In genomic region chr15:93084967-93085617, GRCm38 (mm10) we compare ENCODE assay signal across 11 mouse cellular contexts.
DNase-seq lines count a peak whose midpoint lies in the region; ATAC-seq lines count a peak whose summit lies in the region.
"Had no signal": no experiment of that assay in that cellular context is flagged by ENCODE, and none has a peak within 500 bp of the region (broad histone marks: within the 10 kb centered on the region; RNA-seq: fewer than 3 reads in every experiment).

No protein-coding gene starts in this region.

- H3K9me3 ChIP-seq in hindbrain, embryonic 14.5 days (ENCODE audit: control insufficient read depth, low read length) = no peaks in the 10 kb centered on the region
- no peaks in the 10 kb centered on the region for H3K9me3 ChIP-seq in limb, embryonic 11.5 days (ENCODE audit: control insufficient read depth, low read length)

- WGBS in hindbrain, embryonic 14.5 days = 35% methylated on average over 14 of the region's 14 CpGs
- WGBS in limb, embryonic 11.5 days = 44% methylated on average over 14 of the region's 14 CpGs

- no peaks in the 10 kb centered on the region for H3K36me3 ChIP-seq in hindbrain, embryonic 14.5 days (replicated peaks; ENCODE audit: control insufficient read depth, insufficient read depth)
- no peaks in the 10 kb centered on the region for H3K36me3 ChIP-seq in limb, embryonic 11.5 days (ENCODE audit: control insufficient read depth, insufficient read depth, low read length)

- H3K27ac ChIP-seq in hindbrain, embryonic 14.5 days = no peak overlapping the region
- no peak overlapping the region for H3K27ac ChIP-seq in limb, embryonic 11.5 days (replicated peaks; ENCODE audit: low read depth, low read length)
- H3K27ac ChIP-seq: kidney, postnatal 0 days had no signal

- H3K27me3 ChIP-seq in hindbrain, embryonic 14.5 days (ENCODE audit: control insufficient read depth, insufficient read depth, low read length) = no peaks in the 10 kb centered on the region
- no peaks in the 10 kb centered on the region for H3K27me3 ChIP-seq in limb, embryonic 11.5 days (ENCODE audit: control insufficient read depth, insufficient read depth, low read length)

- no peak overlapping the region for H3K4me2 ChIP-seq in hindbrain, embryonic 14.5 days (replicated peaks)
- H3K4me2 ChIP-seq in limb, embryonic 11.5 days (ENCODE audit: low read depth, severe bottlenecking) = no peak overlapping the region

- no peak overlapping the region for H3K4me3 ChIP-seq in hindbrain, embryonic 14.5 days (replicated peaks; ENCODE audit: low read length)
- no peak overlapping the region for H3K4me3 ChIP-seq in limb, embryonic 11.5 days (ENCODE audit: low read depth, low read length)

- ATAC-seq in hindbrain, embryonic 14.5 days (ENCODE audit: low FRiP score) = peak; percentile 53; the same call in 1 of the 2 replicates
- peak; percentile 74 for ATAC-seq in limb, embryonic 11.5 days (ENCODE audit: insufficient number of reproducible peaks, low FRiP score, low TSS enrichment, low read depth)

- H3K9ac ChIP-seq in hindbrain, embryonic 14.5 days = no peak overlapping the region
- H3K9ac ChIP-seq in limb, embryonic 11.5 days (ENCODE audit: low read length) = 0 out of 2 replicates have a peak overlapping the region, but pooled peaks have one; percentile 9

- H3K4me1 ChIP-seq in hindbrain, embryonic 14.5 days (replicated peaks; ENCODE audit: control insufficient read depth, insufficient read depth, low read length) = no peaks in the 10 kb centered on the region
- peaks cover 5% of the 10 kb centered on the region; the same call in 1 of the 2 replicates for H3K4me1 ChIP-seq in limb, embryonic 11.5 days (ENCODE audit: control insufficient read depth, insufficient read depth, low read length)

- DNase-seq in left cerebral cortex, adult 18-20 months (ENCODE audit: low spot score in 2 of 2) = peak; percentile 4 to 6
- no peak for DNase-seq in left cerebral cortex, adult 11 months (ENCODE audit: low spot score)
- no peak for DNase-seq in hindbrain, embryonic 14.5 days (ENCODE audit: low spot score)
- peak; percentile 55 for DNase-seq in limb, embryonic 11.5 days (ENCODE audit: low spot score)
- peak; percentile 33 for DNase-seq in right cerebral cortex, postnatal 25 days
- DNase-seq in thymus, postnatal 14 days = no peak
- no peak for DNase-seq in kidney, postnatal 14 days
- no peak for DNase-seq in T-cell, adult 2 months (ENCODE audit: low spot score)
- DNase-seq: adrenal gland, adult 8-10 months; lung, postnatal 10 days had no signal

Comparison
In these comparisons a context has a peak if more than half of its experiments do, and no peak if none do; other contexts are left out.
1. DNase-seq: peak in left cerebral cortex, adult 18-20 months (2 of 2), limb, embryonic 11.5 days (single experiment) and right cerebral cortex, postnatal 25 days (single experiment); none in left cerebral cortex, adult 11 months (single experiment), hindbrain, embryonic 14.5 days (single experiment), thymus, postnatal 14 days (single experiment), kidney, postnatal 14 days (single experiment) and T-cell, adult 2 months (single experiment).